Mouse (Mus musculus) bone marrow, adult 2 months (tissue): ENCODE data around the gene Nell1.

Experiments
- CTCF ChIP-seq: fragments of 200-500 bp; IDR thresholded peaks from 2 replicates; pipeline ENCODE4 v1.5.1; 2011; ENCODE audit warnings: low read length, control low read depth; ENCODE audit not compliant: control insufficient read depth, insufficient read depth
- POLR2A ChIP-seq: fragments of 200-500 bp; IDR thresholded peaks from 2 replicates; pipeline ENCODE4 v1.6.1; 2011; ENCODE audit warnings: low read depth, mild to moderate bottlenecking, control low read depth, low read length, borderline replicate concordance; ENCODE audit not compliant: control insufficient read depth

DNA sequence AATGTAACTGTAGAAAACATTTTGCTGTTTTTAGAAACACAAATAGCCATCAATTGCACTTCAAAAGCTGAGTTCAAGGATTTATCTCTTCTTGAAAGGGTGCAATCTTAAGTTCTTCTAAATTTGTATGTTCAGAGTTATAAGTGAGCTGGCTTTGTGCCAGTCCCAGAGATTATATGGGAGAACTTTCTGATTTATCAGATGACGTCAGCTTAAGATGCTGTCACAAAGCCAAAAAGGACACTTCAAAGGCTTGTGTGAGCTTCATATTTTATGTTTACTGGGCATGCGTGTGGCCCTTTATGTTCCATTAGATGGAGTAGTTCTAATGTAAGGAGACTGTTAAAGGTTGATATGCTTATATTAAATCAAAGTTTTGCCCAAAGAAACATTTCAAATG is 445.3 kb downstream of the Nell1 start:
- TF ChIP-seq CTCF (no peak), POLR2A (no peak)
